In genomic region chr1:132881836-132882235, GRCm38 (mm10) we compare ENCODE assay signal across 11 mouse cellular contexts. TPM values are rescaled to one million over a fixed set of nuclear protein-coding genes. Genes with fewer than 3 reads are reported as not detected.
DNase-seq lines count a peak whose midpoint lies in the region; ATAC-seq lines count a peak whose summit lies in the region.
"Had no signal": no experiment of that assay in that cellular context is flagged by ENCODE, and none has a peak within 500 bp of the region (broad histone marks: within the 10 kb centered on the region; RNA-seq: fewer than 3 reads in every experiment).

No protein-coding gene starts in this region.

- H3K27me3 ChIP-seq in embryonic facial prominence, embryonic 15.5 days, result peaks cover 51% of the 10 kb centered on the region
- no peaks in the 10 kb centered on the region for H3K27me3 ChIP-seq in hindbrain, embryonic 16.5 days (replicated peaks; ENCODE audit: control insufficient read depth, insufficient read depth, low read length)
- H3K27me3 ChIP-seq in neural tube, embryonic 15.5 days (replicated peaks), result peaks cover 12% of the 10 kb centered on the region

- peaks cover 34% of the 10 kb centered on the region for H3K4me1 ChIP-seq in embryonic facial prominence, embryonic 15.5 days
- H3K4me1 ChIP-seq in hindbrain, embryonic 16.5 days (ENCODE audit: control insufficient read depth, insufficient read depth, low read depth, low read length), result peaks cover 27% of the 10 kb centered on the region
- H3K4me1 ChIP-seq in neural tube, embryonic 15.5 days, result peaks cover 53% of the 10 kb centered on the region
- H3K4me1 ChIP-seq: liver, embryonic 12.5 days had no signal

- intact Hi-C loops in left cerebral cortex, postnatal 4 days (cut with DNase I), result loop anchor here (5.0 kb wide), 2 partner anchors 95 to 125 kb away; no protein-coding TSS in a partner anchor

- peak overlapping the region; percentile 97 for H3K4me2 ChIP-seq in embryonic facial prominence, embryonic 15.5 days (replicated peaks)
- H3K4me2 ChIP-seq in hindbrain, embryonic 16.5 days (ENCODE audit: low read length), result peak overlapping the region; percentile 84
- peak overlapping the region; percentile 92 for H3K4me2 ChIP-seq in neural tube, embryonic 15.5 days

- peak overlapping the region; percentile 58 for H3K4me3 ChIP-seq in embryonic facial prominence, embryonic 15.5 days (replicated peaks)
- H3K4me3 ChIP-seq in hindbrain, embryonic 16.5 days (ENCODE audit: low read length), result peak overlapping the region; percentile 86
- H3K4me3 ChIP-seq in neural tube, embryonic 15.5 days (replicated peaks), result peak overlapping the region; percentile 72

- peak; percentile 34 for DNase-seq in left cerebral cortex, postnatal 4 days
- no peak for DNase-seq in left cerebral cortex, adult 9 months (ENCODE audit: low spot score in 2 of 2)
- DNase-seq in gastrocnemius, postnatal 4 days (ENCODE audit: low spot score in 2 of 2), result no peak
- DNase-seq in c-Kit-positive CD71-positive TER-119-positive erythroid progenitor cells, embryonic 14.5 days (ENCODE audit: low spot score), result no peak
- DNase-seq in testis, postnatal 14 days (ENCODE audit: low spot score), result no peak
- DNase-seq: thymus, adult 2 months had no signal

- no peaks in the 10 kb centered on the region for H3K9me3 ChIP-seq in embryonic facial prominence, embryonic 15.5 days (replicated peaks)
- H3K9me3 ChIP-seq in hindbrain, embryonic 16.5 days (ENCODE audit: control insufficient read depth, low read length), result no peaks in the 10 kb centered on the region
- no peaks in the 10 kb centered on the region for H3K9me3 ChIP-seq in neural tube, embryonic 15.5 days (replicated peaks)
- H3K9me3 ChIP-seq: liver, embryonic 12.5 days had no signal

- no peak overlapping the region for H3K9ac ChIP-seq in embryonic facial prominence, embryonic 15.5 days
- H3K9ac ChIP-seq in hindbrain, embryonic 16.5 days (ENCODE audit: low read depth, low read length), result peak overlapping the region; percentile 90
- peak overlapping the region; percentile 90 for H3K9ac ChIP-seq in neural tube, embryonic 15.5 days (replicated peaks)
- H3K9ac ChIP-seq: liver, embryonic 12.5 days had no signal

- WGBS in embryonic facial prominence, embryonic 15.5 days, result 42% methylated on average over 9 of the region's 9 CpGs
- WGBS in hindbrain, embryonic 16.5 days, result 35% methylated on average over 9 of the region's 9 CpGs
- WGBS in neural tube, embryonic 15.5 days, result 39% methylated on average over 9 of the region's 9 CpGs

- no peak overlapping the region for H3K27ac ChIP-seq in embryonic facial prominence, embryonic 15.5 days (replicated peaks)
- H3K27ac ChIP-seq in hindbrain, embryonic 16.5 days (ENCODE audit: low read depth, low read length), result peak overlapping the region; percentile 90
- peak overlapping the region; percentile 86 for H3K27ac ChIP-seq in neural tube, embryonic 15.5 days (replicated peaks)
- H3K27ac ChIP-seq: liver, embryonic 12.5 days had no signal

- no peaks in the 10 kb centered on the region for H3K36me3 ChIP-seq in embryonic facial prominence, embryonic 15.5 days
- no peaks in the 10 kb centered on the region for H3K36me3 ChIP-seq in hindbrain, embryonic 16.5 days (ENCODE audit: control insufficient read depth, insufficient read depth, low read length)
- H3K36me3 ChIP-seq in neural tube, embryonic 15.5 days, result no peaks in the 10 kb centered on the region
- H3K36me3 ChIP-seq: liver, embryonic 12.5 days had no signal

- ATAC-seq in embryonic facial prominence, embryonic 15.5 days (ENCODE audit: insufficient number of reproducible peaks, low FRiP score, low TSS enrichment, low read depth), result no peak
- peak; percentile 9 for ATAC-seq in hindbrain, embryonic 16.5 days
- no peak for ATAC-seq in neural tube, embryonic 15.5 days (ENCODE audit: low FRiP score)

RNA-seq across cellular contexts. Expression of gene Lrrn2, which starts 1.8 kb away (rescaled TPM):
- 100 to 1,000 TPM; 101 to 117 TPM for total RNA-seq in left cerebral cortex, postnatal 4 days (2021)
- 5.9 and 7.1 TPM in 2 replicates for polyA plus RNA-seq in embryonic facial prominence, embryonic 15.5 days (2015; fragmentation: Nextera tagmentation; extraction: Ambion mirVana)
- 56.5 and 57.7 TPM in 2 replicates for polyA plus RNA-seq in hindbrain, embryonic 16.5 days (2015; fragmentation: Nextera tagmentation; extraction: Ambion mirVana)
- polyA plus RNA-seq in neural tube, embryonic 15.5 days (2015; fragmentation: Nextera tagmentation; extraction: Ambion mirVana), result 40.5 and 45.9 TPM in 2 replicates
- 1 to 10 TPM; 6.9 to 7.4 TPM for total RNA-seq in gastrocnemius, postnatal 4 days (2021)
- total RNA-seq: hematopoietic stem cell, adult 5-6 weeks had no signal
